ENCODE assay signal across 18 mouse cellular contexts in genomic region chr19:27988746-27989145, GRCm38 (mm10). TPM values are rescaled to one million over a fixed set of nuclear protein-coding genes. Genes with fewer than 3 reads are reported as not detected.
A peak's percentile ranks its signal among the peaks of the same experiment; 100 is the strongest.
DNase-seq lines count a peak whose midpoint lies in the region; ATAC-seq lines count a peak whose summit lies in the region.
"Had no signal": no experiment of that assay in that cellular context is flagged by ENCODE, and none has a peak within 500 bp of the region (broad histone marks: within the 10 kb centered on the region; RNA-seq: fewer than 3 reads in every experiment).

No protein-coding gene starts in this region.

- ATAC-seq in forebrain, embryonic 11.5 days (replicated peaks; ENCODE audit: low FRiP score), result peak; percentile 67
- no peak for ATAC-seq in forebrain, embryonic 16.5 days
- 0 out of 2 replicates have a peak, but pooled peaks have one; percentile 58 for ATAC-seq in forebrain, embryonic 13.5 days
- ATAC-seq in midbrain, embryonic 12.5 days (ENCODE audit: low FRiP score, low read depth), result peak; percentile 82

- H3K9me3 ChIP-seq in forebrain, embryonic 11.5 days (ENCODE audit: control insufficient read depth, low read length), result no peaks in the 10 kb centered on the region
- no peaks in the 10 kb centered on the region for H3K9me3 ChIP-seq in forebrain, embryonic 16.5 days (ENCODE audit: control insufficient read depth, low read length)
- H3K9me3 ChIP-seq in forebrain, embryonic 13.5 days (replicated peaks), result no peaks in the 10 kb centered on the region
- H3K9me3 ChIP-seq in midbrain, embryonic 12.5 days, result no peaks in the 10 kb centered on the region
- H3K9me3 ChIP-seq: embryonic facial prominence, embryonic 15.5 days; heart, embryonic 10.5 days had no signal

- no peak overlapping the region for H3K27ac ChIP-seq in forebrain, embryonic 11.5 days (ENCODE audit: low read depth, low read length)
- no peak overlapping the region for H3K27ac ChIP-seq in forebrain, embryonic 16.5 days (ENCODE audit: low read length)
- no peak overlapping the region for H3K27ac ChIP-seq in forebrain, embryonic 13.5 days
- H3K27ac ChIP-seq in midbrain, embryonic 12.5 days (replicated peaks), result no peak overlapping the region
- H3K27ac ChIP-seq: embryonic facial prominence, embryonic 15.5 days; heart, embryonic 10.5 days had no signal

- H3K36me3 ChIP-seq in forebrain, embryonic 11.5 days (ENCODE audit: control insufficient read depth, insufficient read depth, low read length), result no peaks in the 10 kb centered on the region; the same call in 1 of the 2 replicates
- no peaks in the 10 kb centered on the region for H3K36me3 ChIP-seq in forebrain, embryonic 16.5 days (ENCODE audit: control insufficient read depth, insufficient read depth)
- H3K36me3 ChIP-seq in forebrain, embryonic 13.5 days (ENCODE audit: poor library complexity, severe bottlenecking), result no peaks in the 10 kb centered on the region
- H3K36me3 ChIP-seq in midbrain, embryonic 12.5 days, result no peaks in the 10 kb centered on the region
- H3K36me3 ChIP-seq: embryonic facial prominence, embryonic 15.5 days; heart, embryonic 10.5 days had no signal

- H3K9ac ChIP-seq in forebrain, embryonic 11.5 days (ENCODE audit: low read length), result no peak overlapping the region
- H3K9ac ChIP-seq in forebrain, embryonic 16.5 days (replicated peaks; ENCODE audit: low read depth, low read length), result no peak overlapping the region
- no peak overlapping the region for H3K9ac ChIP-seq in forebrain, embryonic 13.5 days
- H3K9ac ChIP-seq in midbrain, embryonic 12.5 days (replicated peaks), result no peak overlapping the region
- H3K9ac ChIP-seq: embryonic facial prominence, embryonic 15.5 days had no signal

- H3K4me1 ChIP-seq in forebrain, embryonic 11.5 days (replicated peaks; ENCODE audit: control insufficient read depth, insufficient read depth, low read length), result peaks cover 6% of the 10 kb centered on the region; the same call in 1 of the 2 replicates
- peaks cover 2% of the 10 kb centered on the region; the same call in 1 of the 2 replicates for H3K4me1 ChIP-seq in forebrain, embryonic 16.5 days (replicated peaks; ENCODE audit: control insufficient read depth, insufficient read depth, low read length)
- peaks cover 22% of the 10 kb centered on the region for H3K4me1 ChIP-seq in forebrain, embryonic 13.5 days
- peaks cover 14% of the 10 kb centered on the region; the same call in 1 of the 2 replicates for H3K4me1 ChIP-seq in midbrain, embryonic 12.5 days
- H3K4me1 ChIP-seq: embryonic facial prominence, embryonic 15.5 days; heart, embryonic 10.5 days had no signal

- no peak overlapping the region for H3K4me2 ChIP-seq in forebrain, embryonic 11.5 days (ENCODE audit: low read depth, low read length, severe bottlenecking)
- no peak overlapping the region for H3K4me2 ChIP-seq in forebrain, embryonic 16.5 days (ENCODE audit: low read length)
- H3K4me2 ChIP-seq in forebrain, embryonic 13.5 days, result no peak overlapping the region
- H3K4me2 ChIP-seq in midbrain, embryonic 12.5 days (replicated peaks), result no peak overlapping the region
- H3K4me2 ChIP-seq: embryonic facial prominence, embryonic 15.5 days had no signal

- no peak overlapping the region for H3K4me3 ChIP-seq in forebrain, embryonic 11.5 days (ENCODE audit: low read depth, low read length)
- no peak overlapping the region for H3K4me3 ChIP-seq in forebrain, embryonic 16.5 days (replicated peaks; ENCODE audit: low read length)
- H3K4me3 ChIP-seq in forebrain, embryonic 13.5 days, result no peak overlapping the region
- no peak overlapping the region for H3K4me3 ChIP-seq in midbrain, embryonic 12.5 days
- H3K4me3 ChIP-seq: embryonic facial prominence, embryonic 15.5 days; heart, embryonic 10.5 days had no signal

- peak; percentile 52 for DNase-seq in forebrain, embryonic 11.5 days (ENCODE audit: low spot score)
- DNase-seq in R1 (ENCODE audit: low read depth, low spot score), result peak; percentile 7
- no peak for DNase-seq in spleen, adult 12 weeks (ENCODE audit: low spot score)
- no peak for DNase-seq in lung, postnatal 4 days
- DNase-seq in lung, postnatal 14 days, result no peak
- DNase-seq: adrenal gland, postnatal 36 days; cerebellum, postnatal 25 days; gastrocnemius, postnatal 14 days; kidney, adult 11 months; kidney, postnatal 25 days; liver; lung, adult 2 months; thymus, postnatal 14 days had no signal

- 15% methylated on average over 3 of the region's 3 CpGs for WGBS in forebrain, embryonic 11.5 days
- WGBS in forebrain, embryonic 16.5 days, result 8% methylated on average over 3 of the region's 3 CpGs
- WGBS in forebrain, embryonic 13.5 days, result 9% methylated on average over 3 of the region's 3 CpGs
- WGBS in midbrain, embryonic 12.5 days, result 8% methylated on average over 3 of the region's 3 CpGs

- no peaks in the 10 kb centered on the region for H3K27me3 ChIP-seq in forebrain, embryonic 11.5 days (ENCODE audit: control insufficient read depth, insufficient read depth, low read length)
- H3K27me3 ChIP-seq in forebrain, embryonic 16.5 days (replicated peaks; ENCODE audit: control insufficient read depth, insufficient read depth, low read length), result no peaks in the 10 kb centered on the region
- no peaks in the 10 kb centered on the region for H3K27me3 ChIP-seq in forebrain, embryonic 13.5 days
- H3K27me3 ChIP-seq in midbrain, embryonic 12.5 days, result no peaks in the 10 kb centered on the region
- H3K27me3 ChIP-seq: embryonic facial prominence, embryonic 15.5 days had no signal

RNA-seq across cellular contexts. Expression of gene Rfx3, which starts 22.2 kb away (rescaled TPM):
- polyA plus RNA-seq in forebrain, embryonic 11.5 days (2014; fragmentation: Nextera tagmentation; extraction: Ambion mirVana), result 41.7 and 44.4 TPM in 2 replicates
- 41.2 and 41.9 TPM in 2 replicates for polyA plus RNA-seq in forebrain, embryonic 16.5 days (2015; fragmentation: Nextera tagmentation; extraction: Ambion mirVana)
- 33.1 and 40.1 TPM in 2 replicates for polyA plus RNA-seq in forebrain, embryonic 13.5 days (2015; fragmentation: Nextera tagmentation; extraction: Ambion mirVana)
- 31.0 and 33.4 TPM in 2 replicates for polyA plus RNA-seq in midbrain, embryonic 12.5 days (2016; fragmentation: Nextera tagmentation; extraction: Ambion mirVana)

Comparison
In these comparisons a context has a peak if more than half of its experiments do, and no peak if none do; other contexts are left out.
1. DNase-seq: peak in forebrain, embryonic 11.5 days (single experiment) and R1 (single experiment); none in spleen, adult 12 weeks (single experiment), lung, postnatal 4 days (0 of 2) and lung, postnatal 14 days (single experiment).